Mouse (Mus musculus) olfactory bulb, adult 2 months (tissue): ENCODE data around the gene Wnt7b. TPM values are rescaled to one million over a fixed set of nuclear protein-coding genes. Genes with fewer than 3 reads are reported as not detected.

Experiments used
- H3K27ac ChIP-seq: fragments of 200-500 bp; 2 replicates; pipeline ENCODE4 v1.5.1; 2012; ENCODE audit warnings: low read depth, low read length; ENCODE audit not compliant: insufficient read depth
- H3K4me1 ChIP-seq: fragments of 200-500 bp; 2 replicates; pipeline ENCODE4 v1.6.1; 2012; ENCODE audit warnings: low read length; ENCODE audit not compliant: control insufficient read depth, insufficient read depth
- H3K4me3 ChIP-seq: fragments of 200-500 bp; 2 replicates; pipeline ENCODE4 v1.5.1; 2012; ENCODE audit warnings: mild to moderate bottlenecking, low read depth, low read length, moderate library complexity; ENCODE audit not compliant: insufficient read depth
- CTCF ChIP-seq: fragments of 200-500 bp; IDR thresholded peaks from 2 replicates; pipeline ENCODE4 v1.5.1; 2012; ENCODE audit warnings: low read depth, mild to moderate bottlenecking, low read length, moderate library complexity; ENCODE audit not compliant: insufficient read depth
- POLR2A ChIP-seq: fragments of 200-500 bp; IDR thresholded peaks from 2 replicates; pipeline ENCODE4 v1.6.1; 2012; ENCODE audit warnings: mild to moderate bottlenecking, low read depth, low read length, moderate library complexity; ENCODE audit not compliant: insufficient read depth
- WGBS: fragments of 180-500 bp; shearing (Covaris S2); methylation state at CpG from one replicate; pipeline ENCODE4 v1.1.7; 2018; 5-methylcytosine and 5-hydroxymethylcytosine counted together
- polyA plus RNA-seq: library from polyadenylated mRNA; stranded (reverse); fragments of >200 nt; gene quantifications from 2 replicates; pipeline ENCODE4 v1.2.4, GENCODE M21; 2012; ENCODE audit warnings: low replicate concordance; ENCODE audit not compliant: missing spikeins, insufficient read depth, insufficient read length

Gene Wnt7b
- polyA plus RNA-seq, 1 experiment: not detected

GRCm38 (mm10) chr15:85564034-85564769 is 18.1 kb downstream of the Wnt7b start:
- 71% methylated on average over 13 of the region's 13 CpGs for WGBS
- Histone ChIP-seq H3K4me1 (peaks cover 3% of the 10 kb centered on the region), H3K27ac (no peak overlapping the region), H3K4me3 (no peak overlapping the region)
- TF ChIP-seq POLR2A: no peak
- TF ChIP-seq CTCF: no peak

- 68% methylated on average over 12 of the region's 12 CpGs for WGBS
- peaks cover 6% of the 10 kb centered on the region; the same call in 1 of the 2 replicates for H3K4me1 ChIP-seq
- no peak overlapping the region for H3K4me3 ChIP-seq
- TF ChIP-seq CTCF (no peak), POLR2A (no peak)
- H3K27ac ChIP-seq: no peak overlapping the region
Measured at GRCm38 (mm10) chr15:85561953-85562352, 20.3 kb downstream of the Wnt7b start.

- TF ChIP-seq CTCF (no peak), POLR2A (no peak)
- Histone ChIP-seq H3K27ac (no peak overlapping the region), H3K4me1 (peaks cover 9% of the 10 kb centered on the region; the same call in 1 of the 2 replicates), H3K4me3 (no peak overlapping the region)
- 97% methylated on average over 11 of the region's 11 CpGs for WGBS
Measured at GRCm38 (mm10) chr15:85560830-85561229, 21.4 kb downstream of the Wnt7b start.

GRCm38 (mm10) chr15:85558840-85559540 is 23.3 kb downstream of the Wnt7b start:
- H3K4me3 ChIP-seq: no peak overlapping the region
- TF ChIP-seq POLR2A (no peak), CTCF (no peak)
- H3K4me1 ChIP-seq: peaks cover 12% of the 10 kb centered on the region; the same call in 1 of the 2 replicates
- no peak overlapping the region for H3K27ac ChIP-seq
- 83% methylated on average over 25 of the region's 25 CpGs for WGBS

- TF ChIP-seq POLR2A: no peak
- 67% methylated on average over 10 of the region's 10 CpGs for WGBS
- Histone ChIP-seq H3K27ac (no peak overlapping the region), H3K4me3 (no peak overlapping the region), H3K4me1 (peaks cover 12% of the 10 kb centered on the region; the same call in 1 of the 2 replicates)
Measured at GRCm38 (mm10) chr15:85555799-85556198, 26.5 kb downstream of the Wnt7b start.

- Histone ChIP-seq H3K27ac (no peak overlapping the region), H3K4me1 (peaks cover 12% of the 10 kb centered on the region; the same call in 1 of the 2 replicates), H3K4me3 (no peak overlapping the region)
- WGBS: 86% methylated on average over 11 of the region's 11 CpGs
- TF ChIP-seq CTCF: no peak
- TF ChIP-seq POLR2A: no peak
Measured at GRCm38 (mm10) chr15:85553421-85553820, 28.9 kb downstream of the Wnt7b start.

- WGBS: 50% methylated on average over 4 of the region's 4 CpGs
- Histone ChIP-seq H3K4me3 (no peak overlapping the region), H3K4me1 (peaks cover 10% of the 10 kb centered on the region), H3K27ac (no peak overlapping the region)
- no peak for TF ChIP-seq POLR2A
- no peak for TF ChIP-seq CTCF
Measured at GRCm38 (mm10) chr15:85546500-85546899, 35.8 kb downstream of the Wnt7b start.

GRCm38 (mm10) chr15:85545369-85545768 is 36.9 kb downstream of the Wnt7b start:
- Histone ChIP-seq H3K27ac (no peak overlapping the region), H3K4me1 (peaks cover 10% of the 10 kb centered on the region), H3K4me3 (no peak overlapping the region)
- 89% methylated on average over 5 of the region's 5 CpGs for WGBS
- no peak for TF ChIP-seq POLR2A
- no peak for TF ChIP-seq CTCF

- no peak overlapping the region for H3K4me3 ChIP-seq
- 69% methylated on average over 11 of the region's 11 CpGs for WGBS
- TF ChIP-seq POLR2A (no peak), CTCF (no peak)
- H3K4me1 ChIP-seq: no peaks in the 10 kb centered on the region
- H3K27ac ChIP-seq: no peak overlapping the region
Measured at GRCm38 (mm10) chr15:85538170-85538569, 44.1 kb downstream of the Wnt7b start.
